Mouse (Mus musculus): ENCODE data around the gene Nobox. TPM values are rescaled to one million over a fixed set of nuclear protein-coding genes. Genes with fewer than 3 reads are reported as not detected.

Gene Nobox
- total RNA-seq, 2 experiments from 2014 or later, result not detected

DNA sequence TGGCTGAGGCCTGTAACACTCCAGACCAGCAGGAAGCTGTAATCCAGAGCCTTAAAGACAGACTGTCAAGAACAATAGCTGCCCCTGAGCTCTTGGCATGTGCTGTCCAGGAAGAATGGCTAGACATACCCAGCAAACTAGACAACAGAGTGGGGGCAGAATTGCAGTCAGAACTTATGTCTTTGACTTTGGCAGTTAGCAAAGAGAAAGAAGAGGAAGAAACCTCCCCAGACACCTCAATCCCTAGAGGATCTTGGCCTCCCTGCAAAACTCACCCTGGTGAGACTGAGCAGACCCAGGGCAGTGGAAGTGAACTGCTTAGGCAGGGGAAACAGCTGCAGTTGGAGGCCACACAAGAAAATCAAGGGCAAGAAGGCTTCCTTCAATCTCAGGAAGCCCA, 36.8 kb downstream of the Nobox start:
- DNase-seq, result peak; percentile 26

DNA sequence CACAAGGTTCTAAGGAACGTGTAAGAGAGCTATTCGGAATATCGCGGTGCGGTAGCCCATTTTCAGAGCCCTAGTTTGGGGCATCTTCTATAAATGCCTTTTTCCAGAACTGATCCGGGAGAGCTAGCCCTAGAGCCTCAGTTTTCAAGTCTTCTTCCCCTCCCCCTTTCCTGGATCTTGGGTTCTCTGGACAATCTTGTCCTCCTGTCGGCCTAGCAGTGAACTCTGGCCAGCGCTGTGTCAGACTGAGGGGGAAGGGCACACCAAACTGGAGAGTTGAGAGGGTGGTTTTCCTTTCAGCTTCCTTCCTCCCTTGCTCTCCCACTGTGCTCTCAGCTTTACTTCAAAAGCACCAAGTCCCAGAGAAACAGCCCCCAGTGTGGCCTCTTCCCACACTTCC, 43.0 kb downstream of the Nobox start:
- peak; percentile 52 for DNase-seq

DNA sequence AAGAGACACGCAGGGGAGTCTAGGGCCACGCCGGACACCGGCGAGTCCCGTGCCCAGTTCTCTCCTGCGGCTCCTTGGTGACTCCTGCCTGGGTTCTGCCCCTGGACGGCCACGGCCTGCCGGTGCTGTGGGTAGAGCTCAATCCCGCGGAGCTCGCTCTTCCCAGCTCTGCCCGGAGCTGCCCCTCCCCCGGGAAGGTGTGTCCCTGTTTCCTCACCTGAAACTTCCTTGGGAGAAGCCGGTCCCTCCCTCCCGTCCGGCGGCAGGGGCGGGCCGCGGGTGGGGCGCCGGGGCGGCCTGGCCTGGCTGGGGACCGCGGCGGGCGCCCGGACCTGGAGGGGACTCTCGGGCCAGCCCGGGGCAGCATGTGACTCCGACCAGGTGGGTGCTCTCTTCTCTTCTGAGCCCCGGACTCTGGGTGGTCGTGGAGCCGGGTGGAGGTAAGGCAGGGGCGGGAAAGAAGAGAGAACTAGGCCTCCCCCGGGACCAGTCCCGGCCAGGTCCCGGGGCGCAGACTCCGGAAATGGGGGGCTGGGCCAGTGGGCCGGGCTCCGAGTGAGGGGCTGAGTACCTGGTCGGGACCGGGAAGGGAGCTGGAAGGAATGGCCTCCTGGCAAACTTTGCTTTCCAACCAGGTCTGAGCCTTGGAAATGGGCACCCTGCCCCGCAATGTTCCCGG, 43.9 kb downstream of the Nobox start, which contains the start of gene Arhgef5:
Gene Arhgef5, plus strand, starts transcription at position 220 of the 679 bp plus-strand sequence.
- peak; percentile 51 for DNase-seq

DNA sequence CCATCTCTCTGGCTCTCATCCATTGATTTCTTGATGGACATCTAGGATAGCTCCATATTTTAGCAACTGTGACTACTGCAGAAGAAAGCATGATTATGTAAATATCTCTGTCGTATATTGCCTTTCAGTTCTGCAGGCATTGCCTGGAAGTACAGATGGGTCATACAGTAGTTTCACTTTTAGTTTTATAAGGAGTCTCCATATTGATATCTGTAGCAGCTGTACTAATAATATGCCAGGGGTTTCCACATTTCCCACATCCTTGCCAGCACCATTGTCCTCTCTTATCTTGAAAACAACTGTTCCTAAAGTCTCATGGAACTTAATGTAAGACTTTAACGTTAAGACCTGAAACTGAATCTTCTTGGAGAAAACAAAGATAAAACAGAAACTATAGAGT, 48.6 kb downstream of the Nobox start:
- no peak for DNase-seq

DNA sequence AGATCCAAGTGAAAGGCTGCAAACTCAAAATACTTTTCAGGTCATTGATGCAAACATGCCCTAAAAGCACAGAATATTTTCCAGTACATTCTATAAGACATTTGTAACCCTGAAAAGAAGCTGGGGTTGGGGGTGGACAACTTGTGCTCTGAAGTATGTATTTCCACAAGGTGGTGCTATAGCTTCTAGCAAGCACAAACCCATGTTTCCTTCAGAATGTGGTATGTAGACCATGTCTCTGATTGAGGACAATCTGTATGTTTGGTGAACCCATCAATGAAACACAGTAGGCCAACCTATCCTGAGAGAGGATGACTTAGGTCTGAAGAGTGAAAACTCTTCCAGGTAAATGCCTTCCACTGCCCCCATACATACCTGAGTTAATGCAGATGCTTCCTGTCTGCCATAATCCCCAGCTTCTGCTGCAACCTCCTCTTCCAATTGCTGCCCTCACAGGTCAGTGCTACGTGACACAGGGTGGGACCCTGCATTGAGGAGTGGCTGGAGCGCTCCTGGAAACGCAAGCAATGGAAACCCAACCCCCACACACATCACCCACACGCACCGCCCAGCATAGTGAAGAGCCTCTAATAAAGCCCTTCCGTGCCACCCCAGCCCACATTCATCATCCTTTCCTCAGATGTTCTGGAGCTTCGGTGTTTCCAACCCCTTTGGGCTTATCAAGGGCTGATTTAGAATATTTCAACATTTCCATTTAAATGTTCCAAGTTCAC, 55.0 kb downstream of the Nobox start:
- no peak for DNase-seq

Other genes starting within 250 kb of the Nobox start
- gene Olfr441, start 203.2 kb downstream of the Nobox start, total RNA-seq (2021), result not detected
- gene Olfr237-ps1, start 163.0 kb downstream of the Nobox start, total RNA-seq (2021), result not detected
- gene Olfr437, start 146.3 kb downstream of the Nobox start, total RNA-seq (2021), result not detected
- gene Olfr13, start 137.4 kb downstream of the Nobox start, total RNA-seq (2021), result not detected
- gene Olfr435, start 112.4 kb downstream of the Nobox start, total RNA-seq (2021), result not detected
- not detected for gene Olfr434, start 96.5 kb downstream of the Nobox start, total RNA-seq (2021)
- not detected for gene Olfr47, start 78.0 kb downstream of the Nobox start, total RNA-seq (2021)
- gene Arhgef5, start 44.0 kb downstream of the Nobox start, total RNA-seq (2021), result 10 to 100 TPM; 18.8 to 19.2 TPM

Measured in heart, postnatal 4 days (tissue).